Mouse (Mus musculus) liver, embryonic 12.5 days (tissue): ENCODE results near the gene Zfp518b. TPM values are rescaled to one million over a fixed set of nuclear protein-coding genes. Genes with fewer than 3 reads are reported as not detected.

Source experiments
- ATAC-seq: fragments of 200-750 bp; cut with Nextera tagmentation; 2 replicates; pipeline ENCODE4 v1.8.0; 2017; ENCODE audit warnings: moderate number of reproducible peaks, mild to moderate bottlenecking, moderate library complexity
- H3K27ac ChIP-seq: fragments of 300-500 bp; sonication (generic); 2 replicates; pipeline ENCODE4 v1.5.1; 2016; ENCODE audit warnings: mild to moderate bottlenecking
- H3K27me3 ChIP-seq: fragments of 300-500 bp; sonication (generic); replicated peaks from 2 replicates; pipeline ENCODE4 v1.6.1; 2016; ENCODE audit warnings: mild to moderate bottlenecking, moderate library complexity
- H3K36me3 ChIP-seq: fragments of 300-500 bp; sonication (generic); 2 replicates; pipeline ENCODE4 v1.6.1; 2016; ENCODE audit warnings: mild to moderate bottlenecking, moderate library complexity
- H3K4me1 ChIP-seq: fragments of 300-500 bp; sonication (generic); 2 replicates; pipeline ENCODE4 v1.6.1; 2016
- H3K4me2 ChIP-seq: fragments of 300-500 bp; sonication (generic); 2 replicates; pipeline ENCODE4 v1.6.1; 2016; ENCODE audit warnings: mild to moderate bottlenecking, moderate library complexity
- H3K4me3 ChIP-seq: fragments of 300-500 bp; sonication (generic); 2 replicates; pipeline ENCODE4 v1.5.1; 2016; ENCODE audit warnings: mild to moderate bottlenecking, moderate library complexity
- H3K9ac ChIP-seq: fragments of 300-500 bp; sonication (generic); 2 replicates; pipeline ENCODE4 v1.6.1; 2016; ENCODE audit warnings: mild to moderate bottlenecking, moderate library complexity
- H3K9me3 ChIP-seq: fragments of 300-500 bp; sonication (generic); replicated peaks from 2 replicates; pipeline ENCODE4 v1.6.1; 2016; ENCODE audit warnings: mild to moderate bottlenecking, moderate library complexity
- WGBS: fragments of 180-500 bp; shearing (Covaris S2); methylation state at CpG from one replicate; pipeline ENCODE4 v1.1.7; 2016; ENCODE audit not compliant: insufficient replicate concordance; 5-methylcytosine and 5-hydroxymethylcytosine counted together
- polyA plus RNA-seq: library from polyadenylated mRNA; unstranded; fragments of >200 nt; fragmentation: Nextera tagmentation; extraction: Ambion mirVana; gene quantifications from 2 replicates; pipeline ENCODE4 v1.2.1, GENCODE M21; 2016

Gene Zfp518b
- polyA plus RNA-seq, 1 experiment from 2014 or later, result 4.9 TPM

DNA sequence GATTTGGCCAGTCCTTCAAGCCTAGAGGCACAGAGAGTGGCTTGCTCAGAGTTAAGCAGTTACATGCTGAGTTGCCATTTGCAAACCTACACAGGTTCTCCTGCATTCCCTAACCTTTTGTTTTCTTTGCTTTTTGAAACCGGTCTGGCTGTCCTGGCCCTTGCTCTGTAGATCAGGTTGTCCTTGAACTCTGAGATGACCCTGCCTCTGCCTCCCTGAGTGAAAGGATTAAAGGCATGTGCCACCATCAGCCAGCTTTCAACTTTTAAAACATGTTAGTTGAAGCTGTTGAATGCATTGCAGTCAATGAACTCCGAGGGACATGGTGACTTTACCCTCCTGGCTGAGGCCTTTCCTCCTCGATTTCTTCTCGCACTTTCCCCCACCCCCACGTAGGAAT is 25.8 kb downstream of the Zfp518b start:
- 62% methylated on average over 5 of the region's 5 CpGs for WGBS
- Histone ChIP-seq H3K36me3 (no peaks in the 10 kb centered on the region), H3K4me3 (no peak overlapping the region), H3K4me2 (no peak overlapping the region), H3K27me3 (no peaks in the 10 kb centered on the region), H3K4me1 (no peaks in the 10 kb centered on the region), H3K9ac (no peak overlapping the region), H3K27ac (no peak overlapping the region), H3K9me3 (no peaks in the 10 kb centered on the region)
- no peak for ATAC-seq

DNA sequence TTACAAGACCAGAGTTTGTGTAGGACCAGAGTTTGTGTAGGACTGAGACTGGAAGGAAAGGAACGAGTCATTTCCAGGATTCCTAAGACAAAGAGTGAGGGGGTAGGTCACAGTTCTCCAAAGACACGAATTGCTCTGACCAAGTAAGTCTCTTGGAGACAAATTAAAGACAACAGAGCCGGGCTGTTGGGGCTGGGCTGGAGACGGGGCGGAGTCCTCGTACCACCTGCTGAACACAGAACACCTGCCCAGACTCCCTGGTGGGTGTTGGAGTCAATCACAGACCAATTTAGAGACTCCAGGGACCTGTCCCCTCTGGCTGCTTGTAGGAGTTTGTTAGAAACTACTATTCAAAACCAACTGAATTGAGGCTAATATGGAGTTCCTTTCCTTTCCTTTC is 28.4 kb downstream of the Zfp518b start:
- H3K27me3 ChIP-seq, result no peaks in the 10 kb centered on the region
- H3K27ac ChIP-seq, result no peak overlapping the region
- 60% methylated on average over 6 of the region's 6 CpGs for WGBS
- no peaks in the 10 kb centered on the region for H3K36me3 ChIP-seq
- H3K9ac ChIP-seq, result no peak overlapping the region
- H3K4me3 ChIP-seq, result no peak overlapping the region
- no peaks in the 10 kb centered on the region for H3K4me1 ChIP-seq
- no peak for ATAC-seq
- no peaks in the 10 kb centered on the region for H3K9me3 ChIP-seq
- H3K4me2 ChIP-seq, result no peak overlapping the region

DNA sequence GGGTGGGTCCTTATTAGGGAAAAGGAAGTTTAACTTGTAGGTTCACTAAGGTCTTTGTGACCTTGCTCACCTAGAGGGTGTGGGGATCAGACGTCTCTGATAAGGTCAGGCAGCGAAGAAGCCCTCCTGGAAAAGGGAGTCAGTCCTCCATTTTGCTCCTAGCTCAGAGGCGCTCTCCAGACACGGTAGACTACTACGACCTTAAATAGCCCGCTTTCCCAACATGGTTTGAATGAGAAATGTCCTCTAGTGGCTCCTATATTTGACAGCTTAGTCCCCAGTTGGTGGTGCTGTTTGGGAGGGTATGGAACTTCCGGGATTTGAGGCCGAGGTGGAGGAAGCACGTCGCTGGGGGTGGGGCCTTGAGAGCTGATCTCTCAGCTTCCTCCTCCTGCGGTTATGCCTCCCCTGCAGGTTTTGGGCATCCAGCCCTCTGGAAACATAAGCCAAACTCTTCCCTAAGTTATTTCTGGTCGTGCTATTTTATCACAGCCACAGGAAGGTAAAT is 29.2 kb downstream of the Zfp518b start:
- no peak overlapping the region for H3K4me2 ChIP-seq
- WGBS, result 55% methylated on average over 12 of the region's 12 CpGs
- no peaks in the 10 kb centered on the region for H3K36me3 ChIP-seq
- H3K4me1 ChIP-seq, result no peaks in the 10 kb centered on the region
- no peak overlapping the region for H3K4me3 ChIP-seq
- H3K9me3 ChIP-seq, result no peaks in the 10 kb centered on the region
- H3K9ac ChIP-seq, result no peak overlapping the region
- no peak overlapping the region for H3K27ac ChIP-seq
- no peaks in the 10 kb centered on the region for H3K27me3 ChIP-seq
- ATAC-seq, result no peak

- Histone ChIP-seq H3K27ac (no peak overlapping the region), H3K9me3 (no peaks in the 10 kb centered on the region), H3K4me3 (no peak overlapping the region), H3K9ac (no peak overlapping the region), H3K4me2 (no peak overlapping the region), H3K36me3 (no peaks in the 10 kb centered on the region), H3K4me1 (no peaks in the 10 kb centered on the region), H3K27me3 (no peaks in the 10 kb centered on the region)
- no peak for ATAC-seq
- 35% methylated on average over 1 of the region's 1 CpGs for WGBS
Measured at GRCm38 (mm10) chr5:38654571-38654970, 30.1 kb downstream of the Zfp518b start.

- no peaks in the 10 kb centered on the region for H3K4me1 ChIP-seq
- 44% methylated on average over 2 of the region's 2 CpGs for WGBS
- no peak overlapping the region for H3K27ac ChIP-seq
- H3K9ac ChIP-seq, result no peak overlapping the region
- H3K4me3 ChIP-seq, result no peak overlapping the region
- H3K27me3 ChIP-seq, result no peaks in the 10 kb centered on the region
- H3K9me3 ChIP-seq, result no peaks in the 10 kb centered on the region
- H3K4me2 ChIP-seq, result no peak overlapping the region
- ATAC-seq, result no peak
- no peaks in the 10 kb centered on the region for H3K36me3 ChIP-seq
Measured at GRCm38 (mm10) chr5:38653101-38653500, 31.5 kb downstream of the Zfp518b start.

DNA sequence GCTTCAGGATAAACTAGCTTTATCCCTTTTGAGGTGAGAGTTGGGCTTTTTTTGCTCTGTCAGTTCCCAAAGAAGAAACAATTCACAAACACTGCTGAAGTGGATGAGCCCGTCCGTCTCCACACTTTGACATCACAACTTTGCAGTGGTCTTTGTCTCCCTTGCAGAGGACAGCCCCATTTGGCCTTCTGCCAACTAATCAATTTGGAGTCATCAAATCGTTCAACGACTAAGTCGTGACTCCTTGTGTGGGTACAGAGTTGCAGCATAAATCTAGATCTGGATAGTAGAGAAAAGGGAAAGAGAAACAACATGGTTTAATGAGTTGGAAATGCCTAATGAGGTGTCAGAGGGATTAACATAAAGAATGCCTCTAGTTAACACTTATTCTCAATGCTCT is 33.2 kb downstream of the Zfp518b start:
- no peak for ATAC-seq
- Histone ChIP-seq H3K27ac (no peak overlapping the region), H3K36me3 (no peaks in the 10 kb centered on the region), H3K27me3 (no peaks in the 10 kb centered on the region), H3K9ac (no peak overlapping the region), H3K4me1 (no peaks in the 10 kb centered on the region), H3K9me3 (no peaks in the 10 kb centered on the region), H3K4me3 (no peak overlapping the region), H3K4me2 (no peak overlapping the region)
- WGBS, result 73% methylated on average over 5 of the region's 5 CpGs

GRCm38 (mm10) chr5:38641526-38641925 is 43.1 kb downstream of the Zfp518b start:
- Histone ChIP-seq H3K36me3 (no peaks in the 10 kb centered on the region), H3K9ac (no peak overlapping the region), H3K4me3 (no peak overlapping the region), H3K27ac (no peak overlapping the region), H3K4me1 (no peaks in the 10 kb centered on the region), H3K27me3 (no peaks in the 10 kb centered on the region), H3K4me2 (no peak overlapping the region), H3K9me3 (no peaks in the 10 kb centered on the region)
- no peak for ATAC-seq

DNA sequence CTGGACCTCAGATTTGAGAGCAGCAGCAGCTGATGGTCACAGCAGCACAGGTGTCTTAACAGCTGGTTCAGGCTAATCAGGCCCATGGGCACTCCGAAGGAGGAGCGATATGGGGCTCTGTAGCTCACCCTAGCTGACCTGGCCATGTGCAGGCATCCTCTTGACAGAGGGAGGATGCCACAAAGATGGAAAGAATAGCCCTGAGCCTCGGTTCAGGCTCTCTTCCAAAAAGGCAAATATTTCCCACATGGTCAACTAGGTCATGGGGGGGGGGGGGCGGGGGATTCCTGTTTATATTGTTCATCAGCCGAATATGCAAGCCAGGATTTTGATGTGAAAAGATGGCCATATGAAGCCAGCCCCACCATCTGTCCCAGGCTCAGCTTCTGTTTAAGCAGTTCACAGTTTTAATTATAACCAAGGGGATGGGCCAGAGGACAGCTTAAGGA is 48.3 kb downstream of the Zfp518b start:
- no peak for ATAC-seq
- WGBS, result 64% methylated on average over 5 of the region's 5 CpGs

GRCm38 (mm10) chr5:38635696-38636095 is 48.9 kb downstream of the Zfp518b start:
- WGBS, result 62% methylated on average over 1 of the region's 1 CpGs
- H3K9me3 ChIP-seq, result no peaks in the 10 kb centered on the region
- ATAC-seq, result no peak
- H3K27ac ChIP-seq, result no peak overlapping the region
- H3K4me3 ChIP-seq, result no peak overlapping the region
- no peak overlapping the region for H3K4me2 ChIP-seq
- H3K36me3 ChIP-seq, result no peaks in the 10 kb centered on the region
- H3K27me3 ChIP-seq, result no peaks in the 10 kb centered on the region
- no peaks in the 10 kb centered on the region for H3K4me1 ChIP-seq
- H3K9ac ChIP-seq, result no peak overlapping the region

More for the DNA sequence above, 48.3 kb downstream of the Zfp518b start:
- H3K4me2 ChIP-seq, result no peak overlapping the region
- no peaks in the 10 kb centered on the region for H3K27me3 ChIP-seq
- H3K4me3 ChIP-seq, result no peak overlapping the region
- H3K27ac ChIP-seq, result no peak overlapping the region
- H3K4me1 ChIP-seq, result no peaks in the 10 kb centered on the region
- H3K36me3 ChIP-seq, result no peaks in the 10 kb centered on the region
- no peak overlapping the region for H3K9ac ChIP-seq
- no peaks in the 10 kb centered on the region for H3K9me3 ChIP-seq

DNA sequence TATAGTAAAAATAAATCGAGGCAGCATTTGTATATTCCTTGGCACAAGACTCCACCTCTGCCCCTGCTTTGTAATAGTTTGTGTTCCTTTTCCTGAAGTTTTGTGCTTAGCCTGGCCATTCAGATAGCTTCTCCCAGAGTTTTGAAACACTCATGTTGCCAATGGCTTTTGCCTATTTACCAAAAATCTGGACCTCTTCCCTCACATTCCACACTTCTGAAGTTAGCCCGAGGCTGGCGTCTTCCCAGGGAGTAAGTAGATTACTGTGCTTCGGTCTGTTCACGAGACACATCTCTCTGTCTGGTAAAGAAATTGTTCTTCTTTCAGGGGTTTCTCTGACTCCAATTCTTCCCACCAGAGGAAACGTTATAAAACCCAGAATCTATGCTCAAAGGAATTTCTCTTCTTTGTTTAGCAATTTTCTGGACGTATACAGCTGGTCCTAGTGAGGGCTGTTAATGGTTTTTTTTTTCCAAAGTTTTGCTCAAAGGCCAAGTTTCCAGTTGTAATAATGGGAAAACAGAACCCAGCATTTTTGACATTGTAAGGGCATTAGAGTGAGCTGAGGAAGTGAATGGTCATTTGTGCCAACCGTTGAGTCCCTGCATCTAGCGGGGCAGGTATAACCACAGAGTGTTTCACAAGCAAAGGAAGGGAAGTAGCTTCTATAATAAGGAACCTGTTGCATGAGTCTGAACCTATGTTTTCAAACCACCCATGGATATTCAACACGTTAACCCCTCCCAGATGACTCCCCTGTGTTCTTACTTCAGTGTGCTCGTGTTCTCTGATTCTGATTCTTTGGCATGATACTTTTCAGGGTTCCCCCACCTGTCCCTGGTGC is 50.1 kb downstream of the Zfp518b start:
- H3K27me3 ChIP-seq, result no peaks in the 10 kb centered on the region
- ATAC-seq, result no peak
- no peak overlapping the region for H3K27ac ChIP-seq

GRCm38 (mm10) chr5:38632463-38633449 is 51.9 kb downstream of the Zfp518b start:
- H3K27ac ChIP-seq, result no peak overlapping the region
- no peak overlapping the region for H3K4me2 ChIP-seq
- no peak overlapping the region for H3K4me3 ChIP-seq
- no peak for ATAC-seq
- no peaks in the 10 kb centered on the region for H3K9me3 ChIP-seq
- H3K4me1 ChIP-seq, result no peaks in the 10 kb centered on the region
- H3K27me3 ChIP-seq, result no peaks in the 10 kb centered on the region
- WGBS, result 57% methylated on average over 13 of the region's 13 CpGs
- no peak overlapping the region for H3K9ac ChIP-seq
- H3K36me3 ChIP-seq, result no peaks in the 10 kb centered on the region

More for the DNA sequence above, 50.1 kb downstream of the Zfp518b start:
- Histone ChIP-seq H3K9me3 (no peaks in the 10 kb centered on the region), H3K4me1 (no peaks in the 10 kb centered on the region), H3K9ac (no peak overlapping the region), H3K4me3 (no peak overlapping the region), H3K4me2 (no peak overlapping the region), H3K36me3 (no peaks in the 10 kb centered on the region)
- WGBS, result 45% methylated on average over 11 of the region's 11 CpGs

GRCm38 (mm10) chr5:38628023-38628422 is 56.6 kb downstream of the Zfp518b start:
- no peaks in the 10 kb centered on the region for H3K4me1 ChIP-seq
- no peak for ATAC-seq
- H3K9me3 ChIP-seq, result no peaks in the 10 kb centered on the region
- H3K4me2 ChIP-seq, result no peak overlapping the region
- no peak overlapping the region for H3K9ac ChIP-seq
- no peak overlapping the region for H3K4me3 ChIP-seq
- H3K27ac ChIP-seq, result no peak overlapping the region
- H3K36me3 ChIP-seq, result no peaks in the 10 kb centered on the region
- no peaks in the 10 kb centered on the region for H3K27me3 ChIP-seq
- 20% methylated on average over 2 of the region's 2 CpGs for WGBS
